Mouse (Mus musculus) forebrain, postnatal 0 days (tissue): ENCODE measurements around the gene Exoc6b. TPM values are rescaled to one million over a fixed set of nuclear protein-coding genes. Genes with fewer than 3 reads are reported as not detected.

ENCODE experiments used
- ATAC-seq: fragments of 200-750 bp; cut with Nextera tagmentation; 2 replicates; pipeline ENCODE4 v1.8.0; 2017; ENCODE audit warnings: mild to moderate bottlenecking, moderate library complexity
- DNase-seq: peaks from one replicate; pipeline ENCODE4 v3.0.0-alpha.2; 2015
- H3K27ac ChIP-seq: fragments of 300-500 bp; sonication (generic); 2 replicates; pipeline ENCODE4 v1.5.1; 2014; ENCODE audit warnings: low read depth, mild to moderate bottlenecking, antibody characterized with exemption, low read length, moderate library complexity, mixed read lengths
- H3K27me3 ChIP-seq: fragments of 300-500 bp; sonication (generic); 2 replicates; pipeline ENCODE4 v1.6.1; 2014; ENCODE audit warnings: mild to moderate bottlenecking, low read length, mixed read lengths; ENCODE audit not compliant: insufficient read depth
- H3K36me3 ChIP-seq: fragments of 300-500 bp; sonication (generic); 2 replicates; pipeline ENCODE4 v1.6.1; 2014; ENCODE audit warnings: mild to moderate bottlenecking, moderate library complexity; ENCODE audit not compliant: insufficient read depth
- H3K4me1 ChIP-seq: fragments of 300-500 bp; sonication (generic); 2 replicates; pipeline ENCODE4 v1.6.1; 2014; ENCODE audit warnings: antibody characterized with exemption; ENCODE audit not compliant: insufficient read depth
- H3K4me2 ChIP-seq: fragments of 300-500 bp; sonication (generic); 2 replicates; pipeline ENCODE4 v1.6.1; 2014; ENCODE audit warnings: low read depth, mild to moderate bottlenecking, moderate library complexity
- H3K4me3 ChIP-seq: fragments of 300-500 bp; sonication (generic); 2 replicates; pipeline ENCODE4 v1.5.1; 2014; ENCODE audit warnings: low read depth, low read length, mixed read lengths
- H3K9ac ChIP-seq: fragments of 300-500 bp; sonication (generic); 2 replicates; pipeline ENCODE4 v1.6.1; 2014; ENCODE audit warnings: mild to moderate bottlenecking
- H3K9me3 ChIP-seq: fragments of 300-500 bp; sonication (generic); 2 replicates; pipeline ENCODE4 v1.6.1; 2016; ENCODE audit warnings: low read length
- CTCF ChIP-seq: sonication (generic); IDR thresholded peaks from 2 replicates; pipeline ENCODE4 v1.5.1; 2016; ENCODE audit warnings: antibody characterized with exemption, control low read depth, low read depth
- WGBS: fragments of 180-500 bp; shearing (Covaris S2); extraction: QIAGEN DNeasy Blood & Tissue Kit; methylation state at CpG from one replicate; pipeline ENCODE4 v1.1.7; 2014; 5-methylcytosine and 5-hydroxymethylcytosine counted together
- polyA plus RNA-seq: library from polyadenylated mRNA; unstranded; fragments of >200 nt; fragmentation: Nextera tagmentation; extraction: Ambion mirVana; gene quantifications from 2 replicates; pipeline ENCODE4 v1.2.1, GENCODE M21; 2015
- total RNA-seq: library from RNA; depleted of rRNA; stranded (reverse); fragments of >200 nt; gene quantifications from 2 replicates; pipeline ENCODE4 v1.2.3, GENCODE M21; 2014

Exoc6b gene
- total and polyA plus RNA-seq, 2 experiments from 2014 or later = 37.7 to 46.2 TPM

DNA sequence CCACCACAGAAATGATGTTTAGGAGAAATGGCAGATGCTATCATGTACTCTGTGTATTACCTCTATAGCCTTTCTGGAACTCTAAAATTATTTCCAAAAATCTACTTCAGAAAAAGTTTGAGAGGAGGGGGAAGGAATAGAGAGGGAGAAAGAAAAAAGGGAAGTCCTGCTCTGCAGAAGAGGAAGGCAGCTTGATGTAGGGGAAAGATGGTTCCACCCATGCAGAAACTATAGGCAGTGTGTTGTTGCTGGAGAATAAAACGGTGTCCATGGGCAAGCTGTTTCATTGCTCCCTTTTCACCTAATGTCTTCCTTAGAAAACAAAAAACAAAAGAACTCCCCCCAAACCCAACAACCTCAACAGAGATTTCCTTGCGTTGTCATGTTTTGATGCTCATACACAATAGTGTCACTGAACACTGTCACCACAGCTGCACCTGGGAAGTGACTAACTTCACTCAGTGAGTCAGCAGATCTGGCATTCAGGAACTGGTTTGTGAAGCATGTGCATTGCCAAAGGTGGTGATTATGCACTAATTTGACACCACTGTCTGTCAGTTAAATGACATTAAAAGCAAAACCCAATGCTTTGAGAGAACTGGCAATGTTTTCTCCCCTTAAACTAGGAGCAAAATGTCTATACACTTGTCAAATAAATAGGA, 407.7 kb downstream of the Exoc6b start:
- Histone ChIP-seq H3K27me3 (no peaks in the 10 kb centered on the region), H3K4me3 (no peak overlapping the region), H3K9ac (no peak overlapping the region), H3K36me3 (no peaks in the 10 kb centered on the region), H3K9me3 (no peaks in the 10 kb centered on the region), H3K4me2 (no peak overlapping the region), H3K4me1 (no peaks in the 10 kb centered on the region), H3K27ac (no peak overlapping the region)
- TF ChIP-seq CTCF = no peak
- ATAC-seq (peak; percentile 23; the same call in 1 of the 2 replicates), DNase-seq (no peak)
- 59% methylated on average over 2 of the region's 2 CpGs for WGBS

- no peak for ATAC-seq
- Histone ChIP-seq H3K9me3 (no peaks in the 10 kb centered on the region), H3K9ac (no peak overlapping the region), H3K4me3 (no peak overlapping the region), H3K27ac (no peak overlapping the region), H3K4me2 (no peak overlapping the region), H3K36me3 (no peaks in the 10 kb centered on the region), H3K27me3 (no peaks in the 10 kb centered on the region), H3K4me1 (no peaks in the 10 kb centered on the region)
- no peak for DNase-seq
- WGBS = 67% methylated on average over 1 of the region's 1 CpGs
- TF ChIP-seq CTCF = no peak
Observed at GRCm38 (mm10) chr6:84660982-84661381, 408.3 kb downstream of the Exoc6b start.

GRCm38 (mm10) chr6:84657091-84657490, 412.2 kb downstream of the Exoc6b start:
- no peak overlapping the region for H3K27ac ChIP-seq
- H3K27me3 ChIP-seq = no peaks in the 10 kb centered on the region
- H3K4me2 ChIP-seq = no peak overlapping the region
- no peak overlapping the region for H3K4me3 ChIP-seq
- H3K4me1 ChIP-seq = no peaks in the 10 kb centered on the region
- H3K9ac ChIP-seq = no peak overlapping the region
- ATAC-seq (no peak), DNase-seq (no peak)
- 44% methylated on average over 1 of the region's 1 CpGs for WGBS
- H3K9me3 ChIP-seq = no peaks in the 10 kb centered on the region
- no peak for TF ChIP-seq CTCF
- no peaks in the 10 kb centered on the region for H3K36me3 ChIP-seq

DNA sequence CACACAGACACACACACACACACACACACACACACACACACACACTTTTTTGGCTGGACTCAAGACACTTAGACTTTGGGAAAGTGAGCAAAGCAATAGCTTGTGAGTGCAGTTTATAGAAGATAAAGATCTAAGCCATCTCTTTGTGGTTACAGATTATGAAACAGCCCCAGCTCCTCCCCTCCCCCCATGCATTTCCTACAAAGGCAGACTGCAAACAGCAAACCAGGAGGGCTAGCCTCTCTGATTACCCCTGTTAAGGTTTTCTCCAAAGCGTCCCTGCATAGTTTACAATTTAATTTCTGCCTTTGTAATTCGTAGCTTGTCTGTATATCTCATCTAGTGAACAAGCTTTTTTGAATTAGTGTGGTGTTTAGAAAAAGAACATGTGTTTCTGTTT, 412.6 kb downstream of the Exoc6b start:
- no peak for ATAC-seq
- 53% methylated on average over 2 of the region's 2 CpGs for WGBS
- Histone ChIP-seq H3K9ac (no peak overlapping the region), H3K4me1 (no peaks in the 10 kb centered on the region), H3K4me3 (no peak overlapping the region), H3K27ac (no peak overlapping the region), H3K27me3 (no peaks in the 10 kb centered on the region), H3K9me3 (no peaks in the 10 kb centered on the region), H3K36me3 (no peaks in the 10 kb centered on the region), H3K4me2 (no peak overlapping the region)
- DNase-seq = no peak
- no peak for TF ChIP-seq CTCF

GRCm38 (mm10) chr6:84651902-84652301, 417.4 kb downstream of the Exoc6b start:
- peak; percentile 35 for DNase-seq
- Histone ChIP-seq H3K27ac (no peak overlapping the region), H3K4me2 (no peak overlapping the region), H3K4me1 (no peaks in the 10 kb centered on the region), H3K9ac (no peak overlapping the region), H3K9me3 (no peaks in the 10 kb centered on the region), H3K36me3 (no peaks in the 10 kb centered on the region), H3K27me3 (no peaks in the 10 kb centered on the region), H3K4me3 (no peak overlapping the region)
- peak; percentile 32 for ATAC-seq
- no peak for TF ChIP-seq CTCF
- 40% methylated on average over 3 of the region's 3 CpGs for WGBS

DNA sequence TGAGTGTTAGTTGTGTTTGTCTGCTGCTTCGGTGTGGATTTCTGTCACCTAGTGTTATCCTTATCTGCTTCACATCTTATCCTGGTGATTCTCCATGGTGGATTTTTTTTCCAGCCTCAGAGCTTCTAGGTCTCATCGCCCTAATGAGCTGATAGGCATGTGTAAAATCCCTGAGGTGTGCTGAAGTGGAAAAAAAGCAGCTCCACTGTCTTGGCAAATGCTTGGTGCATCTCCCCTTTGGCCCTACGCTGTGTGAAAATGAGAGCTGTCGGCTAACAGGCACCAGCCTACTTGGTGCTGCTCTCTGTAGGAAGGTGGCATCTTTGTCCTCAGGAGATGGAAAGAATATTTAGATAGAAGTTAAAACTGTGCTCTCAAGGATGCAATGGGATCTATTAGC, 422.1 kb downstream of the Exoc6b start:
- no peak overlapping the region for H3K27ac ChIP-seq
- 71% methylated on average over 4 of the region's 4 CpGs for WGBS
- no peak overlapping the region for H3K9ac ChIP-seq
- no peaks in the 10 kb centered on the region for H3K9me3 ChIP-seq
- H3K4me1 ChIP-seq = no peaks in the 10 kb centered on the region
- no peak overlapping the region for H3K4me3 ChIP-seq
- no peak for TF ChIP-seq CTCF
- DNase-seq (no peak), ATAC-seq (no peak)
- H3K4me2 ChIP-seq = no peak overlapping the region
- H3K27me3 ChIP-seq = no peaks in the 10 kb centered on the region
- no peaks in the 10 kb centered on the region for H3K36me3 ChIP-seq

- WGBS = 69% methylated on average over 2 of the region's 2 CpGs
- H3K9me3 ChIP-seq = no peaks in the 10 kb centered on the region
- H3K27me3 ChIP-seq = no peaks in the 10 kb centered on the region
- no peak for ATAC-seq
- H3K4me1 ChIP-seq = no peaks in the 10 kb centered on the region
- no peak overlapping the region for H3K27ac ChIP-seq
- no peak overlapping the region for H3K4me3 ChIP-seq
- no peak for DNase-seq
- no peak overlapping the region for H3K4me2 ChIP-seq
- no peak for TF ChIP-seq CTCF
- H3K9ac ChIP-seq = no peak overlapping the region
- H3K36me3 ChIP-seq = no peaks in the 10 kb centered on the region
Observed at GRCm38 (mm10) chr6:84646696-84647095, 422.6 kb downstream of the Exoc6b start.
